Mouse (Mus musculus) layer of hippocampus, postnatal 10 days (tissue): ENCODE measurements around the gene Smyd2. TPM values are rescaled to one million over a fixed set of nuclear protein-coding genes. Genes with fewer than 3 reads are reported as not detected.

Experiments used
- DNase-seq, 2 experiments: peaks; one replicate each; pipeline ENCODE4 v3.0.0; 2021; ENCODE audit warnings: low spot score in 2 of 2
- long read RNA-seq: library from polyadenylated mRNA; stranded (forward); transcript quantifications from one replicate; pipeline ENCODE4 v2.0.0, GENCODE M21; 2023
- total RNA-seq, 2 experiments: library from RNA; stranded (reverse); gene quantifications; 2 replicates each; pipeline ENCODE4 v1.2.3; 2021

Gene Smyd2
- 10 to 100 TPM; 98.7 to 99.2 TPM for total RNA-seq
- long read RNA-seq, transcript Smyd2-203 (2 exons, 489 nt): minor isoform, 19 of 121 reads
- long read RNA-seq, transcript Smyd2-201 (12 exons, 1,680 nt): major isoform, 85 of 121 reads
- long read RNA-seq, partial matches to known transcripts: 7 of 121 reads
- long read RNA-seq, other reads (novel, unspliced or antisense): 10 of 121 reads

GRCm38 (mm10) chr1:189921818-189922592 lies at the start of gene Smyd2:
Gene Smyd2, minus strand, starts transcription at chr1:189922363.
- peak; percentile 59 to 66 for DNase-seq

- no peak for DNase-seq
Measured at GRCm38 (mm10) chr1:189970381-189970780, 48.2 kb upstream of the Smyd2 start.

GRCm38 (mm10) chr1:189968027-189968426 lies 45.9 kb upstream of the Smyd2 start:
- DNase-seq: no peak

- DNase-seq: no peak
Measured at GRCm38 (mm10) chr1:189960481-189960880, 38.3 kb upstream of the Smyd2 start.

GRCm38 (mm10) chr1:189959802-189960201 lies 37.6 kb upstream of the Smyd2 start:
- no peak for DNase-seq

GRCm38 (mm10) chr1:189951861-189952260 lies 29.7 kb upstream of the Smyd2 start:
- DNase-seq: no peak

- no peak for DNase-seq
Measured at GRCm38 (mm10) chr1:189947411-189947810, 25.2 kb upstream of the Smyd2 start.

- DNase-seq: no peak
Measured at GRCm38 (mm10) chr1:189946126-189946525, 24.0 kb upstream of the Smyd2 start.

- DNase-seq: no peak
Measured at GRCm38 (mm10) chr1:189941786-189942185, 19.6 kb upstream of the Smyd2 start.

GRCm38 (mm10) chr1:189936436-189937105 lies 14.4 kb upstream of the Smyd2 start:
- DNase-seq: no peak

GRCm38 (mm10) chr1:189933480-189934202 lies 11.5 kb upstream of the Smyd2 start:
- DNase-seq: no peak

GRCm38 (mm10) chr1:189932976-189933375 lies 10.8 kb upstream of the Smyd2 start:
- no peak for DNase-seq

GRCm38 (mm10) chr1:189932190-189932589 lies 10.0 kb upstream of the Smyd2 start:
- DNase-seq: no peak

- DNase-seq: no peak
Measured at GRCm38 (mm10) chr1:189929896-189930295, 7.7 kb upstream of the Smyd2 start.

GRCm38 (mm10) chr1:189927644-189928043 lies 5.5 kb upstream of the Smyd2 start:
- DNase-seq: peak; percentile 52 to 67

GRCm38 (mm10) chr1:189926279-189926678 lies 4.1 kb upstream of the Smyd2 start:
- DNase-seq: no peak

GRCm38 (mm10) chr1:189923871-189924568 lies 1.9 kb upstream of the Smyd2 start:
- no peak for DNase-seq

- no peak for DNase-seq
Measured at GRCm38 (mm10) chr1:189923157-189923556, 994 bp upstream of the Smyd2 start.

- DNase-seq: no peak
Measured at GRCm38 (mm10) chr1:189922721-189923120, 558 bp upstream of the Smyd2 start.

GRCm38 (mm10) chr1:189921568-189921817 lies 670 bp downstream of the Smyd2 start:
- DNase-seq: no peak
